Comparison of ENCODE assay signal across 9 mouse cellular contexts in genomic region chr15:102341580-102341979, GRCm38 (mm10). TPM values are rescaled to one million over a fixed set of nuclear protein-coding genes. Genes with fewer than 3 reads are reported as not detected.
DNase-seq lines count a peak whose midpoint lies in the region; ATAC-seq and TF ChIP-seq lines count a peak whose summit lies in the region.
"Had no signal": no experiment of that assay in that cellular context is flagged by ENCODE, and none has a peak within 500 bp of the region (broad histone marks: within the 10 kb centered on the region; RNA-seq: fewer than 3 reads in every experiment).

No protein-coding gene starts in this region.

- peak; percentile 89 for DNase-seq in 3T3-L1 (ENCODE audit: low read depth, low spot score)
- DNase-seq in CD8-positive naive resting alpha-beta T cell, adult 2 months (ENCODE audit: low read depth in 2 of 2, low spot score in 2 of 2), result peak; percentile 53 to 72
- DNase-seq in limb, embryonic 14.5 days (ENCODE audit: low spot score), result peak; percentile 42
- DNase-seq in stomach, postnatal 0 days (ENCODE audit: low spot score), result peak; percentile 61
- no peak for DNase-seq in urinary bladder, postnatal 25 days (ENCODE audit: low spot score)
- DNase-seq: liver, embryonic 13.5 days had no signal

- no peak overlapping the region for H3K9ac ChIP-seq in intestine, postnatal 0 days (ENCODE audit: low read depth, low read length)
- H3K9ac ChIP-seq in intestine, embryonic 16.5 days (ENCODE audit: low read depth, low read length), result no peak overlapping the region
- H3K9ac ChIP-seq in limb, embryonic 14.5 days (ENCODE audit: low read depth, low read length, severe bottlenecking), result no peak overlapping the region
- H3K9ac ChIP-seq in stomach, postnatal 0 days (ENCODE audit: low read length), result no peak overlapping the region
- H3K9ac ChIP-seq: liver, embryonic 13.5 days had no signal

- TF ChIP-seq CTCF in intestine, postnatal 0 days (IDR thresholded peaks at IDR 0.05; ENCODE audit: low read depth), result peak; percentile 75
- peak; percentile 58 for TF ChIP-seq CTCF in cortical plate, adult 2 months (IDR thresholded peaks at IDR 0.05; ENCODE audit: extremely low read depth, insufficient read depth, low read length)
- TF ChIP-seq CTCF in stomach, postnatal 0 days (IDR thresholded peaks at IDR 0.05; ENCODE audit: low read depth), result peak; percentile 77

- H3K4me3 ChIP-seq in intestine, postnatal 0 days (ENCODE audit: low read depth, low read length), result no peak overlapping the region
- no peak overlapping the region for H3K4me3 ChIP-seq in intestine, embryonic 16.5 days (ENCODE audit: low read length)
- H3K4me3 ChIP-seq in cortical plate, adult 2 months (ENCODE audit: insufficient read depth, low read length), result no peak overlapping the region
- H3K4me3 ChIP-seq in limb, embryonic 14.5 days (replicated peaks; ENCODE audit: low read length), result no peak overlapping the region
- no peak overlapping the region for H3K4me3 ChIP-seq in stomach, postnatal 0 days (ENCODE audit: low read depth, low read length)
- H3K4me3 ChIP-seq: liver, embryonic 13.5 days had no signal

- no peak for TF ChIP-seq EP300 in stomach, postnatal 0 days (optimal IDR thresholded peaks at IDR 0.05)

- H3K27ac ChIP-seq in intestine, postnatal 0 days (ENCODE audit: low read depth, low read length), result no peak overlapping the region
- no peak overlapping the region for H3K27ac ChIP-seq in intestine, embryonic 16.5 days (ENCODE audit: low read length)
- no peak overlapping the region for H3K27ac ChIP-seq in cortical plate, adult 2 months (ENCODE audit: insufficient read depth, low read length)
- no peak overlapping the region for H3K27ac ChIP-seq in limb, embryonic 14.5 days (replicated peaks; ENCODE audit: low read depth, low read length)
- H3K27ac ChIP-seq in stomach, postnatal 0 days (replicated peaks), result no peak overlapping the region
- H3K27ac ChIP-seq: liver, embryonic 13.5 days had no signal

- no peak for ATAC-seq in intestine, postnatal 0 days
- no peak for ATAC-seq in intestine, embryonic 16.5 days
- no peak for ATAC-seq in limb, embryonic 14.5 days (ENCODE audit: low FRiP score, low read depth)
- ATAC-seq in stomach, postnatal 0 days (ENCODE audit: low FRiP score, low TSS enrichment), result no peak

- no peaks in the 10 kb centered on the region for H3K9me3 ChIP-seq in intestine, postnatal 0 days (ENCODE audit: control insufficient read depth)
- no peaks in the 10 kb centered on the region for H3K9me3 ChIP-seq in intestine, embryonic 16.5 days (ENCODE audit: control insufficient read depth, low read length)
- H3K9me3 ChIP-seq in limb, embryonic 14.5 days (ENCODE audit: control insufficient read depth, low read length), result no peaks in the 10 kb centered on the region
- H3K9me3 ChIP-seq in stomach, postnatal 0 days (ENCODE audit: control insufficient read depth, low read length), result no peaks in the 10 kb centered on the region
- H3K9me3 ChIP-seq: liver, embryonic 13.5 days had no signal

- H3K27me3 ChIP-seq in intestine, postnatal 0 days (replicated peaks; ENCODE audit: control insufficient read depth, insufficient read depth, low read length), result no peaks in the 10 kb centered on the region
- no peaks in the 10 kb centered on the region for H3K27me3 ChIP-seq in intestine, embryonic 16.5 days (replicated peaks; ENCODE audit: control insufficient read depth, insufficient read depth, low read length)
- H3K27me3 ChIP-seq in limb, embryonic 14.5 days (ENCODE audit: control insufficient read depth, insufficient read depth, low read length), result no peaks in the 10 kb centered on the region
- H3K27me3 ChIP-seq in stomach, postnatal 0 days (ENCODE audit: control insufficient read depth, insufficient read depth, low read length), result no peaks in the 10 kb centered on the region
- H3K27me3 ChIP-seq: liver, embryonic 13.5 days had no signal

- no peaks in the 10 kb centered on the region for H3K4me1 ChIP-seq in intestine, postnatal 0 days (replicated peaks; ENCODE audit: control insufficient read depth, insufficient read depth, low read length)
- H3K4me1 ChIP-seq in intestine, embryonic 16.5 days (ENCODE audit: control insufficient read depth, insufficient read depth, low read length), result no peaks in the 10 kb centered on the region
- H3K4me1 ChIP-seq in cortical plate, adult 2 months (ENCODE audit: control insufficient read depth, insufficient read depth, low read length), result no peaks in the 10 kb centered on the region
- H3K4me1 ChIP-seq in limb, embryonic 14.5 days (ENCODE audit: control insufficient read depth, insufficient read depth, low read length), result no peaks in the 10 kb centered on the region
- no peaks in the 10 kb centered on the region for H3K4me1 ChIP-seq in stomach, postnatal 0 days (replicated peaks; ENCODE audit: control insufficient read depth, insufficient read depth)
- H3K4me1 ChIP-seq: liver, embryonic 13.5 days had no signal

- 13% methylated on average over 1 of the region's 1 CpGs for WGBS in intestine, postnatal 0 days
- 13% methylated on average over 1 of the region's 1 CpGs for WGBS in intestine, embryonic 16.5 days
- WGBS in limb, embryonic 14.5 days, result 6% methylated on average over 1 of the region's 1 CpGs
- WGBS in stomach, postnatal 0 days, result 17% methylated on average over 1 of the region's 1 CpGs

- no peak for TF ChIP-seq POLR2A in cortical plate, adult 2 months (IDR thresholded peaks at IDR 0.05; ENCODE audit: extremely low read depth, insufficient read depth, low read length)
- no peak for TF ChIP-seq POLR2A in limb, embryonic 14.5 days (IDR thresholded peaks at IDR 0.05; ENCODE audit: borderline replicate concordance, extremely low read depth, insufficient read depth, insufficient read length)

- H3K36me3 ChIP-seq in intestine, postnatal 0 days (ENCODE audit: control insufficient read depth, insufficient read depth), result peaks cover 48% of the 10 kb centered on the region
- peaks cover 4% of the 10 kb centered on the region for H3K36me3 ChIP-seq in intestine, embryonic 16.5 days (ENCODE audit: control insufficient read depth, insufficient read depth, low read length)
- peaks cover 76% of the 10 kb centered on the region for H3K36me3 ChIP-seq in limb, embryonic 14.5 days (ENCODE audit: control insufficient read depth, insufficient read depth, low read length)
- peaks cover 12% of the 10 kb centered on the region for H3K36me3 ChIP-seq in stomach, postnatal 0 days (ENCODE audit: control insufficient read depth, insufficient read depth, low read length)

- H3K4me2 ChIP-seq in intestine, postnatal 0 days (replicated peaks; ENCODE audit: low read depth), result no peak overlapping the region
- H3K4me2 ChIP-seq in intestine, embryonic 16.5 days (ENCODE audit: low read depth, low read length), result no peak overlapping the region
- no peak overlapping the region for H3K4me2 ChIP-seq in limb, embryonic 14.5 days (replicated peaks; ENCODE audit: low read depth, low read length, severe bottlenecking)
- no peak overlapping the region for H3K4me2 ChIP-seq in stomach, postnatal 0 days (replicated peaks; ENCODE audit: low read depth)
- H3K4me2 ChIP-seq: liver, embryonic 13.5 days had no signal

RNA-seq across cellular contexts. Expression of gene Aaas, which starts 9.0 kb away (rescaled TPM):
- polyA plus RNA-seq in intestine, postnatal 0 days (2015; fragmentation: Nextera tagmentation; extraction: Ambion mirVana), result 15.0 and 16.8 TPM in 2 replicates
- 50.6 and 59.1 TPM in 2 replicates for polyA plus RNA-seq in intestine, embryonic 16.5 days (2015; fragmentation: Nextera tagmentation; extraction: Ambion mirVana)
- polyA plus RNA-seq in cortical plate, adult 2 months (2012; rRNA removed), result 20.2 and 23.2 TPM in 2 replicates
- polyA plus RNA-seq in limb, embryonic 14.5 days (2012; rRNA removed), result 65.5 and 86.5 TPM in 2 replicates
- polyA plus RNA-seq in limb, embryonic 14.5 days (2014; fragmentation: Nextera tagmentation; extraction: Ambion mirVana), result 54.4 and 59.6 TPM in 2 replicates
- polyA plus RNA-seq in stomach, postnatal 0 days (2015; fragmentation: Nextera tagmentation; extraction: Ambion mirVana), result 21.1 and 21.7 TPM in 2 replicates

RNA-seq across cellular contexts. Expression of gene Myg1, which starts 10.1 kb away (rescaled TPM):
- 35.8 and 41.5 TPM in 2 replicates for polyA plus RNA-seq in intestine, postnatal 0 days (2015; fragmentation: Nextera tagmentation; extraction: Ambion mirVana)
- polyA plus RNA-seq in intestine, embryonic 16.5 days (2015; fragmentation: Nextera tagmentation; extraction: Ambion mirVana), result 75.3 and 80.9 TPM in 2 replicates
- polyA plus RNA-seq in cortical plate, adult 2 months (2012; rRNA removed), result 87.0 and 92.7 TPM in 2 replicates
- 108 and 117 TPM in 2 replicates for polyA plus RNA-seq in limb, embryonic 14.5 days (2012; rRNA removed)
- polyA plus RNA-seq in limb, embryonic 14.5 days (2014; fragmentation: Nextera tagmentation; extraction: Ambion mirVana), result 91.1 and 92.1 TPM in 2 replicates
- 39.7 and 44.8 TPM in 2 replicates for polyA plus RNA-seq in stomach, postnatal 0 days (2015; fragmentation: Nextera tagmentation; extraction: Ambion mirVana)

RNA-seq across cellular contexts. Expression of gene Pfdn5, which starts 15.7 kb away (rescaled TPM):
- 339 and 341 TPM in 2 replicates for polyA plus RNA-seq in intestine, postnatal 0 days (2015; fragmentation: Nextera tagmentation; extraction: Ambion mirVana)
- polyA plus RNA-seq in intestine, embryonic 16.5 days (2015; fragmentation: Nextera tagmentation; extraction: Ambion mirVana), result 280 and 283 TPM in 2 replicates
- polyA plus RNA-seq in cortical plate, adult 2 months (2012; rRNA removed), result 466 and 495 TPM in 2 replicates
- 177 and 331 TPM in 2 replicates for polyA plus RNA-seq in limb, embryonic 14.5 days (2012; rRNA removed)
- polyA plus RNA-seq in limb, embryonic 14.5 days (2014; fragmentation: Nextera tagmentation; extraction: Ambion mirVana), result 527 and 545 TPM in 2 replicates
- polyA plus RNA-seq in stomach, postnatal 0 days (2015; fragmentation: Nextera tagmentation; extraction: Ambion mirVana), result 321 and 336 TPM in 2 replicates

RNA-seq across cellular contexts. Expression of gene Sp7, which starts 25.4 kb away (rescaled TPM):
- 0.07 and 0.14 TPM in 2 replicates for polyA plus RNA-seq in intestine, postnatal 0 days (2015; fragmentation: Nextera tagmentation; extraction: Ambion mirVana)
- polyA plus RNA-seq in intestine, embryonic 16.5 days (2015; fragmentation: Nextera tagmentation; extraction: Ambion mirVana), result 0.50 and 0.60 TPM in 2 replicates
- polyA plus RNA-seq in cortical plate, adult 2 months (2012; rRNA removed), result 1.6 and 2.3 TPM in 2 replicates
- 22.5 and 32.5 TPM in 2 replicates for polyA plus RNA-seq in limb, embryonic 14.5 days (2012; rRNA removed)
- 7.9 and 11.7 TPM in 2 replicates for polyA plus RNA-seq in limb, embryonic 14.5 days (2014; fragmentation: Nextera tagmentation; extraction: Ambion mirVana)
- 0.40 and 0.41 TPM in 2 replicates for polyA plus RNA-seq in stomach, postnatal 0 days (2015; fragmentation: Nextera tagmentation; extraction: Ambion mirVana)

RNA-seq across cellular contexts. Expression of gene Espl1, which starts 45.5 kb away (rescaled TPM):
- 4.7 and 5.4 TPM in 2 replicates for polyA plus RNA-seq in intestine, postnatal 0 days (2015; fragmentation: Nextera tagmentation; extraction: Ambion mirVana)
- 18.0 and 21.1 TPM in 2 replicates for polyA plus RNA-seq in intestine, embryonic 16.5 days (2015; fragmentation: Nextera tagmentation; extraction: Ambion mirVana)
- polyA plus RNA-seq in cortical plate, adult 2 months (2012; rRNA removed), result 0.52 and 1.6 TPM in 2 replicates
- 37.2 and 40.0 TPM in 2 replicates for polyA plus RNA-seq in limb, embryonic 14.5 days (2012; rRNA removed)
- polyA plus RNA-seq in limb, embryonic 14.5 days (2014; fragmentation: Nextera tagmentation; extraction: Ambion mirVana), result 27.2 and 27.3 TPM in 2 replicates
- polyA plus RNA-seq in stomach, postnatal 0 days (2015; fragmentation: Nextera tagmentation; extraction: Ambion mirVana), result 2.2 and 4.0 TPM in 2 replicates
